In genomic region chr15:79348651-79349050, GRCm38 (mm10) we compare ENCODE assay signal across 8 mouse cellular contexts. TPM values are rescaled to one million over a fixed set of nuclear protein-coding genes. Genes with fewer than 3 reads are reported as not detected.
DNase-seq lines count a peak whose midpoint lies in the region; ATAC-seq and TF ChIP-seq lines count a peak whose summit lies in the region.

No protein-coding gene starts in this region.

- H3K36me3 ChIP-seq in erythroblast, embryonic 14.5 days (ENCODE audit: control insufficient read depth), result no peaks in the 10 kb centered on the region
- H3K36me3 ChIP-seq in C2C12 (ENCODE audit: control insufficient read depth, insufficient read depth), result no peaks in the 10 kb centered on the region
- no peaks in the 10 kb centered on the region for H3K36me3 ChIP-seq in forebrain, postnatal 0 days (ENCODE audit: insufficient read depth)
- H3K36me3 ChIP-seq in liver, embryonic 14.5 days (replicated peaks; ENCODE audit: control insufficient read depth, insufficient read depth, low read depth), result no peaks in the 10 kb centered on the region

- H3K9ac ChIP-seq in forebrain, postnatal 0 days, result peak overlapping the region; percentile 64; the same call in 1 of the 2 replicates
- peak overlapping the region; percentile 76; the same call in 1 of the 2 replicates for H3K9ac ChIP-seq in liver, embryonic 14.5 days (replicated peaks)

- peaks cover 14% of the 10 kb centered on the region for H3K79me3 ChIP-seq in C2C12 (ENCODE audit: low read depth)

- H3K9me3 ChIP-seq in erythroblast, embryonic 14.5 days (ENCODE audit: control insufficient read depth, low read length), result no peaks in the 10 kb centered on the region
- no peaks in the 10 kb centered on the region for H3K9me3 ChIP-seq in forebrain, postnatal 0 days (ENCODE audit: low read length)
- no peaks in the 10 kb centered on the region for H3K9me3 ChIP-seq in liver, embryonic 14.5 days (ENCODE audit: control insufficient read depth, low read length)

- H3K27me3 ChIP-seq in erythroblast, embryonic 14.5 days (ENCODE audit: control insufficient read depth), result peaks cover 47% of the 10 kb centered on the region
- no peaks in the 10 kb centered on the region for H3K27me3 ChIP-seq in C2C12 (ENCODE audit: control insufficient read depth, insufficient read depth, insufficient read length)
- H3K27me3 ChIP-seq in forebrain, postnatal 0 days (ENCODE audit: insufficient read depth, low read length), result no peaks in the 10 kb centered on the region
- peaks cover 14% of the 10 kb centered on the region for H3K27me3 ChIP-seq in liver, embryonic 14.5 days (ENCODE audit: control insufficient read depth, insufficient read depth, low read length)

- H3K27ac ChIP-seq in forebrain, postnatal 0 days (ENCODE audit: low read depth, low read length), result no peak overlapping the region
- H3K27ac ChIP-seq in liver, embryonic 14.5 days, result no peak overlapping the region

- H3K79me2 ChIP-seq in C2C12 (ENCODE audit: control insufficient read depth, insufficient read depth), result peaks cover 55% of the 10 kb centered on the region

- DNase-seq in forebrain, postnatal 0 days, result no peak
- no peak for DNase-seq in liver, embryonic 14.5 days (ENCODE audit: low read depth in 3 of 3, low spot score in 3 of 3)
- DNase-seq in cerebellum, adult 11-12 months, result no peak
- no peak for DNase-seq in spleen, postnatal 14 days (ENCODE audit: low spot score in 2 of 2)
- DNase-seq in cerebellum, adult 18-20 months, result no peak

- H3ac ChIP-seq in C2C12 (ENCODE audit: control insufficient read depth, insufficient read length, low read depth), result peak overlapping the region; percentile 91

- peaks cover 21% of the 10 kb centered on the region for H3K4me1 ChIP-seq in erythroblast, embryonic 14.5 days (ENCODE audit: control insufficient read depth)
- no peaks in the 10 kb centered on the region for H3K4me1 ChIP-seq in forebrain, postnatal 0 days (ENCODE audit: insufficient read depth)
- peaks cover 0 to 20% of the 10 kb centered on the region in 2 experiments; a peak in 2 of 4 replicates for H3K4me1 ChIP-seq in liver, embryonic 14.5 days (replicated peaks; ENCODE audit: control insufficient read depth in 2 of 2, insufficient read depth in 2 of 2, low read length in 1 of 2)

- 69% methylated on average over 8 of the region's 8 CpGs for WGBS in forebrain, postnatal 0 days
- WGBS in liver, embryonic 14.5 days (ENCODE audit: insufficient replicate concordance), result 68% methylated on average over 8 of the region's 8 CpGs

- TF ChIP-seq CTCF in C2C12 (IDR thresholded peaks at IDR 0.05; ENCODE audit: control insufficient read depth, insufficient read depth, insufficient read length), result no peak
- TF ChIP-seq CTCF in forebrain, postnatal 0 days (IDR thresholded peaks at IDR 0.05; ENCODE audit: low read depth), result no peak
- no peak for TF ChIP-seq CTCF in liver, embryonic 14.5 days (IDR thresholded peaks at IDR 0.05; ENCODE audit: low read depth)

- no peak for ATAC-seq in erythroblast, adult 5-6 weeks (replicated peaks; ENCODE audit: low FRiP score, poor library complexity, severe bottlenecking)
- no peak for ATAC-seq in forebrain, postnatal 0 days
- no peak for ATAC-seq in liver, embryonic 14.5 days (ENCODE audit: insufficient read depth)

- peak overlapping the region; percentile 71 for H3K4me3 ChIP-seq in erythroblast, embryonic 14.5 days (replicated peaks)
- H3K4me3 ChIP-seq in C2C12 (ENCODE audit: insufficient read depth, poor library complexity, severe bottlenecking), result peak overlapping the region; percentile 78
- peak overlapping the region; percentile 77; the same call in 1 of the 2 replicates for H3K4me3 ChIP-seq in forebrain, postnatal 0 days (ENCODE audit: low read depth, low read length)
- H3K4me3 ChIP-seq in liver, embryonic 14.5 days (ENCODE audit: insufficient read depth in 1 of 2, low read depth in 2 of 2, low read length in 2 of 2), result peak overlapping the region; percentile 70 to 77

- TF ChIP-seq EP300 in liver, embryonic 14.5 days (IDR thresholded peaks at IDR 0.05; ENCODE audit: low read depth), result no peak

- H3K4me2 ChIP-seq in forebrain, postnatal 0 days (ENCODE audit: low read depth), result peak overlapping the region; percentile 96
- peak overlapping the region; percentile 85 for H3K4me2 ChIP-seq in liver, embryonic 14.5 days (ENCODE audit: low read depth)

TF ChIP-seq in C2C12, 6 proteins besides CTCF, POLR2A, EP300 and RAD21:
- TF ChIP-seq FOSL1 (IDR thresholded peaks at IDR 0.05; ENCODE audit: insufficient read depth, low read length, poor library complexity, severe bottlenecking), result no peak
- TF ChIP-seq USF1 (IDR thresholded peaks at IDR 0.05; ENCODE audit: low read depth), result no peak
- no peak for TF ChIP-seq MAX (IDR thresholded peaks at IDR 0.05)
- no peak for TF ChIP-seq MYOG (IDR thresholded peaks at IDR 0.05; ENCODE audit: control insufficient read depth, extremely low read depth, insufficient read length)
- TF ChIP-seq CEBPB (IDR thresholded peaks at IDR 0.05; ENCODE audit: low read depth), result no peak
- TF ChIP-seq MYOD1 (IDR thresholded peaks at IDR 0.05; ENCODE audit: control insufficient read depth, insufficient read length, low read depth), result peak; percentile 1

RNA-seq across cellular contexts. Expression of gene Maff, which starts 2.2 kb away (rescaled TPM):
- polyA plus RNA-seq in erythroblast, embryonic 14.5 days (2012), result 0.30 and 0.55 TPM in 2 replicates
- not detected in 2 replicates for total RNA-seq in erythroblast, adult 5-6 weeks (2015; ENCODE audit: low replicate concordance)
- total RNA-seq in erythroblast, adult 5-6 weeks (2017; ENCODE audit: low replicate concordance), result not detected in 2 replicates
- 24.8 TPM for polyA plus RNA-seq in C2C12 (2012; fragmentation: generic; extraction: Trizol)
- total RNA-seq in forebrain, postnatal 0 days (2014; rRNA removed), result 2.5 and 3.0 TPM in 2 replicates
- polyA plus RNA-seq in forebrain, postnatal 0 days (2015; fragmentation: Nextera tagmentation; extraction: Ambion mirVana), result 0.74 and 1.1 TPM in 2 replicates
- polyA plus RNA-seq in liver, embryonic 14.5 days (2012; rRNA removed), result 1.8 TPM in 2 replicates
- polyA plus RNA-seq in liver, embryonic 14.5 days (2014; fragmentation: Nextera tagmentation; extraction: Ambion mirVana), result 0.80 and 1.1 TPM in 2 replicates

RNA-seq across cellular contexts. Expression of gene Pla2g6, which starts 20.5 kb away (rescaled TPM):
- polyA plus RNA-seq in erythroblast, embryonic 14.5 days (2012), result 2.6 and 2.7 TPM in 2 replicates
- 1.9 and 4.6 TPM in 2 replicates for total RNA-seq in erythroblast, adult 5-6 weeks (2015; ENCODE audit: low replicate concordance)
- 4.0 and 4.9 TPM in 2 replicates for total RNA-seq in erythroblast, adult 5-6 weeks (2017; ENCODE audit: low replicate concordance)
- 17.4 TPM for polyA plus RNA-seq in C2C12 (2012; fragmentation: generic; extraction: Trizol)
- total RNA-seq in forebrain, postnatal 0 days (2014; rRNA removed), result 19.5 and 31.1 TPM in 2 replicates
- polyA plus RNA-seq in forebrain, postnatal 0 days (2015; fragmentation: Nextera tagmentation; extraction: Ambion mirVana), result 10.7 and 15.2 TPM in 2 replicates
- polyA plus RNA-seq in liver, embryonic 14.5 days (2012; rRNA removed), result 10.5 and 11.8 TPM in 2 replicates
- polyA plus RNA-seq in liver, embryonic 14.5 days (2014; fragmentation: Nextera tagmentation; extraction: Ambion mirVana), result 7.9 and 9.9 TPM in 2 replicates

RNA-seq across cellular contexts. Expression of gene Tmem184b, which starts 54.7 kb away (rescaled TPM):
- polyA plus RNA-seq in erythroblast, embryonic 14.5 days (2012), result 0.44 and 0.51 TPM in 2 replicates
- total RNA-seq in erythroblast, adult 5-6 weeks (2015; ENCODE audit: low replicate concordance), result 4.8 and 5.2 TPM in 2 replicates
- 2.6 and 9.4 TPM in 2 replicates for total RNA-seq in erythroblast, adult 5-6 weeks (2017; ENCODE audit: low replicate concordance)
- polyA plus RNA-seq in C2C12 (2012; fragmentation: generic; extraction: Trizol), result 74.2 TPM
- 32.0 and 41.9 TPM in 2 replicates for total RNA-seq in forebrain, postnatal 0 days (2014; rRNA removed)
- polyA plus RNA-seq in forebrain, postnatal 0 days (2015; fragmentation: Nextera tagmentation; extraction: Ambion mirVana), result 22.9 and 30.3 TPM in 2 replicates
- 7.2 and 10.3 TPM in 2 replicates for polyA plus RNA-seq in liver, embryonic 14.5 days (2012; rRNA removed)
- polyA plus RNA-seq in liver, embryonic 14.5 days (2014; fragmentation: Nextera tagmentation; extraction: Ambion mirVana), result 5.7 and 8.6 TPM in 2 replicates
